Mouse (Mus musculus) kidney, embryonic 15.5 days (tissue): Measurements from ENCODE around the gene Ptprr. TPM values are rescaled to one million over a fixed set of nuclear protein-coding genes. Genes with fewer than 3 reads are reported as not detected.

Source experiments
- ATAC-seq: fragments of 200-750 bp; cut with Nextera tagmentation; replicated peaks from 2 replicates; pipeline ENCODE4 v1.8.0; 2017; ENCODE audit warnings: moderate TSS enrichment; ENCODE audit not compliant: low FRiP score
- H3K27ac ChIP-seq: fragments of 300-500 bp; sonication (generic); 2 replicates; pipeline ENCODE4 v1.5.1; 2015; ENCODE audit warnings: mild to moderate bottlenecking, inconsistent platforms
- H3K27me3 ChIP-seq: fragments of 300-500 bp; sonication (generic); 2 replicates; pipeline ENCODE4 v1.6.1; 2015; ENCODE audit warnings: inconsistent platforms
- H3K36me3 ChIP-seq: fragments of 300-500 bp; sonication (generic); 2 replicates; pipeline ENCODE4 v1.6.1; 2015; ENCODE audit warnings: inconsistent platforms
- H3K4me1 ChIP-seq: fragments of 300-500 bp; sonication (generic); 2 replicates; pipeline ENCODE4 v1.6.1; 2015; ENCODE audit warnings: inconsistent platforms
- H3K4me2 ChIP-seq: fragments of 300-500 bp; sonication (generic); 2 replicates; pipeline ENCODE4 v1.6.1; 2015; ENCODE audit warnings: moderate library complexity, mild to moderate bottlenecking, inconsistent platforms
- H3K4me3 ChIP-seq: fragments of 300-500 bp; sonication (generic); replicated peaks from 2 replicates; pipeline ENCODE4 v1.5.1; 2015; ENCODE audit warnings: mild to moderate bottlenecking, inconsistent platforms
- H3K9ac ChIP-seq: fragments of 300-500 bp; sonication (generic); 2 replicates; pipeline ENCODE4 v1.6.1; 2015; ENCODE audit warnings: mild to moderate bottlenecking, inconsistent platforms
- H3K9me3 ChIP-seq: fragments of 300-500 bp; sonication (generic); replicated peaks from 2 replicates; pipeline ENCODE4 v1.6.1; 2016; ENCODE audit warnings: inconsistent platforms
- WGBS: fragments of 180-500 bp; shearing (Covaris S2); methylation state at CpG from one replicate; pipeline ENCODE4 v1.1.7; 2015; ENCODE audit warnings: mixed read lengths; 5-methylcytosine and 5-hydroxymethylcytosine counted together
- polyA plus RNA-seq: library from polyadenylated mRNA; unstranded; fragments of >200 nt; fragmentation: Nextera tagmentation; extraction: Ambion mirVana; gene quantifications from 2 replicates; pipeline ENCODE4 v1.2.1, GENCODE M21; 2015

Ptprr gene
- polyA plus RNA-seq, 1 experiment from 2014 or later, result 1.5 TPM

DNA sequence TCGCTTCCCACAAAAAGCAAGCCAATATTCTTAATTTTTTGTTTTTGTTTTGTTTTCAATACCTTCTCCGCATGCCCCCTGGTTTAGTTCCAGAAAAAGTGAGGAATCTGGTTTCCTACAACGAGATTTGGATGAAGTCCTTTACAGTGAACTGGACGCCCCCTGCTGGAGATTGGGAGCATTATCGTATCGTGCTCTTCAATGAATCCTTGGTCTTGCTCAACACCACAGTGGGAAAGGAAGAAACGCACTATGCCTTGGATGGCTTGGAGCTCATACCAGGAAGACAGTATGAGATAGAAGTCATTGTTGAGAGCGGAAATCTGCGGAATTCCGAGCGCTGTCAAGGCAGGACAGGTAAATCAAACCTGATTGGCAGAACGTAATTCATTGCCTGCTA is 301.2 kb downstream of the Ptprr start:
- Histone ChIP-seq H3K36me3 (no peaks in the 10 kb centered on the region), H3K27me3 (peaks cover 2% of the 10 kb centered on the region; the same call in 1 of the 2 replicates), H3K9me3 (no peaks in the 10 kb centered on the region), H3K4me2 (peak overlapping the region; percentile 31; the same call in 1 of the 2 replicates), H3K27ac (no peak overlapping the region), H3K4me3 (no peak overlapping the region), H3K4me1 (no peaks in the 10 kb centered on the region; the same call in 1 of the 2 replicates), H3K9ac (no peak overlapping the region)
- 23% methylated on average over 12 of the region's 12 CpGs for WGBS
- ATAC-seq, result no peak; the same call in 1 of the 2 replicates

Other genes starting within 250 kb of the Ptprr start
- 27.7 and 32.8 TPM in 2 replicates for gene Tspan8, start 201.4 kb upstream of the Ptprr start, polyA plus RNA-seq
- not detected in 2 replicates for gene 4933416C03Rik, start 95.7 kb downstream of the Ptprr start, polyA plus RNA-seq